Mouse (Mus musculus) spleen, adult 2 months (tissue): ENCODE data around the gene Sclt1.

Source experiments
- CTCF ChIP-seq: fragments of 200-500 bp; IDR thresholded peaks from 2 replicates; pipeline ENCODE4 v1.5.1; 2011; ENCODE audit warnings: mild to moderate bottlenecking, inconsistent platforms; ENCODE audit not compliant: insufficient read depth, insufficient read length, insufficient replicate concordance; ENCODE audit errors: extremely low read depth
- POLR2A ChIP-seq: fragments of 200-500 bp; IDR thresholded peaks from 2 replicates; pipeline ENCODE4 v1.6.1; 2011; ENCODE audit warnings: low read depth, low read length, inconsistent platforms

DNA sequence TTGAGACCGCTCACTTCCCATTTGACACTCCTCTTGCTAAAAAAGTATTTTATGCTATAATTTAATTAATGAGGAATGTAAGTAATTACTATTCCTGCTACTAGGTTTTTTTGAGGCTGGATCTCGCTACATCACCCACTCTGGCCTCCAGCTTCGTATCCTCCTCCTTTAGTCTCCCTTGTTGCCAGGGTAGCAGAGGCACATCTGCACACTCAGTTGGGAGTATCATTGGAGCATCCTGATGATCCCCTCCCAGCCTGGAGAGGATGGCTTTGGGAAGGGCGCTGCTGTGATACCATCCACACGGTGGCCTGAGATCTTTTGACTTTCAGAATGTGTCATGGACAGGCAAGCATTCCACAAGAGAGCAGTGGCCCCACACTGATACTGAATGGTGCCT is 156.8 kb downstream of the Sclt1 start:
- TF ChIP-seq POLR2A (no peak), CTCF (no peak)
